Mouse (Mus musculus) heart, adult 11 months (tissue): Measurements from ENCODE around the gene Olfr823.
"Not testable (repeated sequence)": the region's sequence is repeated elsewhere in the genome, so short reads cannot be mapped to it uniquely, and the experiment has no call there.

Experiments used
- DNase-seq: peaks from one replicate; pipeline ENCODE4 v3.0.0; 2022

Olfr823 gene

DNA sequence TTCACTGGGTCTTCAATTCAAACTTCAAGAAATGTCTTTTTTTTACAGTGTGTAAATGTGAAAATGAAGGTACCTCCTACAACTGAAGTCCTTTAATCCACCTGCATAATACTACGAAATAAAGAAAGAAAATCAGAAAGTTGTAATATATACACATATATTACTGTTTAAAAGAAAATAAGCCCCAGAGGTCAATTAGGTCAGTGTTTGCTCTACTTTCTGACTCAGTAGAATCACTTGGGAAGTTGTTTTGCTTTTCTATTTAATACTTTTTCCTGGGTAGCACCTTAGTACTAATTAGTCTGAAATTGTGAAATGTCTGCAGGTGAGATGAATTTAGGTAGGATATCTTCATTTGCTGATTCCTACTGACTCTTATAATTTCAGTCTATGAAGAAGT lies at the start of gene Olfr823:
Gene Olfr823 (minus strand): TSS at position 101 of the 400 bp plus-strand sequence.
- DNase-seq: not testable (repeated sequence)

GRCm38 (mm10) chr10:130144121-130144520 lies 28.9 kb upstream of the Olfr823 start:
- no peak for DNase-seq

- DNase-seq: not testable (repeated sequence)
These were observed 27.3 kb upstream of the Olfr823 start for GRCm38 (mm10) chr10:130142481-130142880.

GRCm38 (mm10) chr10:130134811-130135210 lies 19.6 kb upstream of the Olfr823 start:
- DNase-seq: peak; percentile 4

GRCm38 (mm10) chr10:130129900-130130299 lies 14.7 kb upstream of the Olfr823 start, which contains the start of gene Olfr824:
Gene Olfr824, minus strand, starts transcription at chr10:130130000.
- not testable (repeated sequence) for DNase-seq

DNA sequence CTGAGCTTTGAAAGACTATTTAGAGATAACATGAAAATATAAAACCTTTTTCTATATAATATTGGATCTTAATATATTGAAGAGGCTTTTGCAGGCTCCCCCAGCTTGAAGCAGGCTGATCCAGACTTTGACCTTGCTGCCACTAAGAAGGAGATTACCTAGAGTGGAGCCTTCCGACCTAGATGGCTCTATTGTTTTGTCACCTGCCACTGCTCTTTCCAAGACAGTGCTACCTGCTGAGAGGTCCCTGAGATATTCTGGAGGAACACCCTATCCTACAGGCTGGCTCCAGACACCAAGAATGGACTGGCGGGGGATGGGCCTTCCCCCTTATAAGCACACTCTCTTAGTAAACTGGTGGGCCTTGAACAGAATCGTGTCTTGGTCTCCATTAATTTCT lies 862 bp upstream of the Olfr823 start:
- not testable (repeated sequence) for DNase-seq

DNA sequence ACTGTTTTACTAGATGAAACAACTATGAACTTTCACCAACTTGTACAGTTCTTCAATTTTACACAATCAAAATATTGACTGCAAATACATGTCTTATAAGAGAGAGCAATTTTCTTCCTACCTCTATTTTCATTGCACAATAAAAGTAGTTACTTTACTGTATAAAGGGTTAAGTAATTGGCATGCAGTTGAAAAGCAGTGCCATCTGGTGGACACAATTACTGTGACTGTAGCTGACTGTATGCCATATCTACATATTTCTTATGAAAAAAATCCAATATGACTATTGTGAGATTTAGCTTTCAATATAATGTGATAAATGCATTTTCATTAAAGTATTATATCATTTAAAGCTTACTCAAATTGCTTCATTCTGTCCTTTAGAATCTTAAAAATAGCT lies 19.1 kb downstream of the Olfr823 start:
- no peak for DNase-seq

GRCm38 (mm10) chr10:130092838-130093440 lies 22.2 kb downstream of the Olfr823 start:
- no peak for DNase-seq

GRCm38 (mm10) chr10:130070910-130071309 lies 44.3 kb downstream of the Olfr823 start, which contains the start of gene Olfr822:
Gene Olfr822, plus strand, starts transcription at chr10:130071210.
- DNase-seq: no peak
